Mouse (Mus musculus): ENCODE results near the gene Tbxa2r. TPM values are rescaled to one million over a fixed set of nuclear protein-coding genes. Genes with fewer than 3 reads are reported as not detected.

Tbxa2r gene
- 15.1 TPM for polyA plus RNA-seq (2017; shearing (Covaris generic))

GRCm38 (mm10) chr10:81328386-81328785, at the start of gene Tbxa2r:
Gene Tbxa2r (plus strand): TSS chr10:81328731.

GRCm38 (mm10) chr10:81291511-81292104, 36.9 kb upstream of the Tbxa2r start, which contains the start of gene Tjp3:
Gene Tjp3 (minus strand): TSS chr10:81291581.

DNA sequence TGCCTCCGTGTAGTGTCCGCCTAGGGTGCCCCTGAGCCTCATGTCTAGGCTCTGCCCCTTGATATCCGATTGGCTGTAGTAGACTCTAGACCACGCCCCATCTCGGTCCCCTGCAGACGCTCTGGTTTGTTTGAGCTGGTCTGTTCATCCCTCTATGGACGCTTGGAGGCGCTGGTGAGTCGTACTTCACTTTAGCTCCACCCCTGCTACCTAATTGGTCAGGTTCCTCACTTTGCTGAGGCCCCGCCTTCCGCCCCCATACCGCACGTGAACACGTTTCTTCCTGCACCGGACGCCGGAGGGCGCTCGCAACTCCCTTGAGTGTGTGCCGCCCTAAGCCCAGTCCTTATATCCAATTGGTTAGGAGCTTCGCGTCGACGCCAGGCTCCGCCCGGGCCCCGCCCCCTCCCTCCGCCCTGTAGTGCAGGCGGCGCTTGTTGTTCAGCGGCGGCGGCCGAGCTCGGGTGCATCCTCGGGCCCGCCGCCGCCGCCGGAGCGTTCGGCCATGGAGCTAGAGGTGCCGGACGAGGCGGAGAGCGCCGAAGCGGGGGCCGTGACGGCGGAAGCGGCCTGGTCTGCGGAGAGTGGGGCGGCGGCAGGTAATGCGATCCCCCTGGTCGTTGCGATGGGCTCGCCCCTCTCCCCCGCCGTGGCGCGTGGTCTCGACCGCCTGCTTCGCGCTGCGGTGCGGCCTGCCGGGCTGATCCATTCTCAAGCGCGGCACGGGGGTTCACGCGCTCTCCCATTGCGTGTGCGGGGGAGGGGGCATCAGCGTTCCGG, 35.8 kb upstream of the Tbxa2r start, which contains the start of gene Pip5k1c:
Pip5k1c (plus strand) TSS at position 410 of the 780 bp plus-strand sequence.

DNA sequence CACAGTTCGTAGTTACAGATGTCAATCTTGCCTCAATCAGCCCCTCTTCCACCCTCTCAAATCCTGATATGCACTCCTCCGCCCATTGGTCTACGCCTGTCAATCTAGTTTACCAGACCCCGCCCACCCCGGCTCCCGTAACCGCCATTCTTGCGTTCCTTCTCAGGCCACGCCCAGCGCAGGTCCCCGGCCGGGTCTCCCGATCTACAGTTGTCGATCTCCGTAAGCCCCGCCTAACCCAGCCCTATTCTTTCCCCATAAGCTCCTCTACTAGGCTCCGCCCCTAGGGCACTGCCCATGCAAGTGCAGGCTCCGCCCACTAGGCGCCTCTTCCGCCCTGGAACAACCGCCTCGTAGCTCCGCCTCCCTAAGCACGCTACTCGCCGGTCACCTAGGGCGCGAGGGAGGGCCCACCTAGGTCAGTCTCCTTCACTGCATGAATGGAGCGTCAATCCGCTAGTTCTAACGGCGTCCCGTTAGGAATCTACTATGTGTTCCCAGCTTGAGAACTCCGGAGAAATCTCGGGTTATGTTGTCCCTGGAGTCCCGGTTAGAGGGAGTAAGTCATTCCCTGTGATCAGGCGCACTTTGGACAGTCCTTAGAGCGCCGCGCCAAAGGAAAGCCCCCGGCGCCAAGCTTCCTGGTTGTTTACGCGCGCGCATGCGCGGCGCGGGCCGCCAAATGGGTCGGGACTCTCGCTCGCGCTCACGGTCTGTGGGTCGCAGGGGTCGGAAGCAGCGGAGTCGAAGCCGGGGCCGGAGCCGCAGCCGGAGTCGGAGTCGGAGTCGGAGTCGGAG, 7.8 kb upstream of the Tbxa2r start, which contains the start of gene Cactin:
Cactin (plus strand) TSS at position 554 of the 798 bp plus-strand sequence.

DNA sequence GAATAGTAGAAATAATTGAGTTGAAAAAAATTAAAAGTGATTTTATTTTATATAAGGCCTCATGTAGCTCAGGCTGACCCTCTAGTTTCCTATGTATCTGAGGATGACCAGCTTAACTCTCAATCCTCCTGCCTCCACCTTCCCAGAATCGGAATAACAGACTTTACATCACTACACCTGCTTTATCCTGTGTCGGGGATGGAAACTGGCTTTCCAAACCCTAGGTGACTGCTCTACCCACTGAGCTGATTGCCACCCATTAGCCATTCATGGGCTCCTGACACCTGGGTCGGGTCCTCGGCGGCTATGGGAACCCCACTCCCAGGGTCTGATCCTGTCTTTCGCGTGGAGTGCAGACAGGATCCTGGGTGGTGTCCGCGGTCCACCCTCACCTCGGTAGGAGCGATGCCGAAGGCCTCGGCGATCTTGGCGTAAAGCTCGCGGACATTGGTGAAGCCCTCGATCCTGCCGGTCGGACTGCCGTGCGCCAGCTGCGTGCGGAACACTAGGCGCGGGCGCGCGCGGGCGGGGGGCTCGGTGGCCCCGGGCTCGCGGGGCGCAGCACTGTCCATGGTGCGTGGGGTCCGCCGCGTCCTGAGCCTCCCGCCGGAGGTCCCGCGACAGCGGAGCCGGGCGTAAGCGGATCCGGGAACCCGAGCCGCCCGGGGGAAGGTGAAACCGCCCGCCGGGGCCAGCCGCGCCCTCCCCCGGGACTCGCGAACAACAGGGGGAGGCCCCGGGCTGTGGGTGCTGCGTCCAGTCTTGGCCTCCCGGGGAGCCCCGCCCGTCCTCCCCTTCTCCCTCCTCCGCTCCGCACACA, 14.4 kb downstream of the Tbxa2r start, which contains the start of gene Gipc3:
Gipc3 (minus strand) TSS at position 581 of the 820 bp plus-strand sequence.

DNA sequence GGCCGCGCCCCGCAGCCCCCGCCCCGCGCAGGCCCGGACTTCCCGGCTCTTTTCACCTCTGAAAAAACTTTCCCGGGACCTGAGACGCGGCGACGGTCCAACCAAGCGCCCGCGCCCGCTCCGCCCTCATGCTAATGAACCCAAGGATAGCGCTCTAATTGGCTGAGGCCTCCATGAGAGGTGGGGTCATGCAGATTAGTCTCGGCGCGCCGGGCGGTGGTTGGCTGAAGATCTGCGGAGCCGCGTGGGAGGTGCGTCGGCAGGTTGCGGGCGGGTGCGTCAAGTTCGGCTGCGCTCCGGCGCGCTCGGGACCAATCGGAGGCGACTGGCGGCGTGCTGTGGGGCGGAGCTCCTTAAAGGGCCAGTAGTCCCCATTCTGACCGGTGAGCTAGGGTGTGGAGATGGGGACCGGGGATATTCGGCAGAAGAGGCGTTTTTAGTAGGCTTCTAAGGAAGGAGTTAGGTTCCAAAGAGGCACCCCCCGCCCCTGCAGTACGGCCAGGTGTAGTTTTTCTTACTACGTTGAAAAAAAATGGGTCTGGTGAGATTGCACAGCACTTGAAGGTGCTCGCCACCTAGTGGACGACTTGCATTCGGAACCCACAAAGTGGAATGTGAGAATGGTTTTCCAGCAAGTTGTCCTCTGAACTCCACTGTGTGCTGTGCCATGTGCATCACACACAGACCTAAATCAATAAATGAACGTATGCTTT, 22.0 kb downstream of the Tbxa2r start, which contains the start of gene Hmg20b:
Hmg20b (minus strand) TSS at position 130 of the 713 bp plus-strand sequence.

GRCm38 (mm10) chr10:81356991-81357844, 28.7 kb downstream of the Tbxa2r start, which contains the start of gene Mfsd12:
Gene Mfsd12 (plus strand): TSS chr10:81357491.

DNA sequence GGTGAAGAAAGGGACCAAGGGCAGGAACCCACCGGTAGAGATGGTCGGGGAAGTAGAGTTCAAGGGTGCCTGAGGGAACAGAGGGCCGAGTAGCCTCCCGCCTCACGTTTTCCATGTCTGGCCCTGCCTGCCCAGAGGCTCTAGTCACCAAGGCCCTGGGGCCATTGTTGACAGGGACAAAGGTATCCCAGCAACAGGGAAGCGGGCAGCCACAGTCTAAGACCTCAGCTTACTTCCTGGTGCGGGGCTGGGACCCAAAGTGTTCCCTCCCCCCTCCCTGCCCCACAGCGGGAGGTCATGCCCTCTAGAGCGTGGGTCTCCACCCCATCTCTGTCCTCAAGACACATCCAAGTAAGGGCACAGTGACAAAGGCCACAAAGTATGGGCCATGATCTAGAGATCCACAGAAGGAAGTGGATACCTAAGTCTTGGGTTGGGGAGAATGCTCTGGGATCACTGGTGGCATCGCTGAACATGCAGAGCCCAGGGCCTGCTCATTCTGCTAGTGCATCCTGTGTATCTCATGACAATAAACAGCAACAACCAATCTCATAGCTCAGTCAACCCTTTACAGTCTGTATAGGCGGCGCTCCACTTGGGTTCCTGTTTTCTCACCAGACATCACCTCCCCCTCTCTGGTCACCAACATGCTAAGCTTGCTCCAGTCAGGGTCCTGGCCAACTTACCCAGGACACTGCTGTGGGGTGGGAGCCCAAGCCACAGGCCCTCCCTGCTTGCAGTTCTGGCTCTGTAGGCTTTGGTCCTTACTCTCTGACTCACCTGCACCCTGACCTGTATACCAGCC, 37.3 kb downstream of the Tbxa2r start, which contains the start of gene 4930404N11Rik:
4930404N11Rik (minus strand) TSS at position 145 of the 805 bp plus-strand sequence.

GRCm38 (mm10) chr10:81377793-81378552, 49.4 kb downstream of the Tbxa2r start, which contains the start of gene Fzr1:
Gene Fzr1 (minus strand): TSS chr10:81378516.

DNA sequence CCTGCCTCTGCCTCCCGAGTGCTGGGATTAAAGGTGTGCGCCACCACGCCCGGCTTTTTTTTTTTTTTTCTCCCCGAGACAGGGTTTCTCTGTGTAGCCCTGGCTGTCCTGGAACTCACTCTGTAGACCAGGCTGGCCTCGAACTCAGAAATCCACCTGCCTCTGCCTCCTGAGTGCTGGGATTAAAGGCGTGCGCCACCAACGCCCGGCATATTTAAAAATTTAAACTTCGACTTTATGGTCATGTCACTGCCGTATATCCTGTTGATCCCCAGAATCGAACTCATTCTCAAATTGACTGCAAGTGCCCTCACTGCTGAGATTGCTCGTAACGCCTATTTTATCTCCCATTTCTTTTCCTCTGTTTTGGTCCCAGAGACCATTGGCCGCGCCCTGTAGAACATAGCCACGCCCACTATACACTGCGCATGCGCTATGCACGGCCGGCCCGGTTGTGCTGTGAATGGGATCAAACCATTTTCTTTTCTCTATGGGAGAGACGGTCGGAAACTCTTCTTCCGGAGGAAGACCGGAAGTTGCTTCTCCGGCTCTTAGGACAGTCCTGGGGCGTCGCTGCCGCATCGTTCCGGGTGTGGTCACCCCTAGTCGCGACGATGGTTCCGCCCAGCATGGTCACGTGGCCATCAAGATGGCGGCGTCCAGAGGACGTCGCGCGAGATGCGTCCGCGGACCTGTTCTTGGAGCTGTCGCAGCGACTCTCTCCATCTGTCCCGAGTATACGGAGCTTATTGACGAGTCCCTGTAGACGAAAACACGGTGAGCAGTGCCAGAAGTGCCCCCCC, 55.5 kb downstream of the Tbxa2r start, which contains the start of the genes Dohh and Gm48551:
Dohh (plus strand) TSS at position 627 of the 803 bp plus-strand sequence.
Gm48551 (plus strand) TSS at position 665 of the 803 bp plus-strand sequence.

Other genes starting within 250 kb of the Tbxa2r start
- gene Creb3l3, start 229.9 kb upstream of the Tbxa2r start, polyA plus RNA-seq (2017; shearing (Covaris generic)), result not detected
- gene Map2k2, start 222.8 kb upstream of the Tbxa2r start, polyA plus RNA-seq (2017; shearing (Covaris generic)), result 139 TPM
- gene Zbtb7a, start 193.5 kb upstream of the Tbxa2r start, polyA plus RNA-seq (2017; shearing (Covaris generic)), result 79.6 TPM
- 35.9 TPM for gene Pias4, start 160.8 kb upstream of the Tbxa2r start, polyA plus RNA-seq (2017; shearing (Covaris generic))
- 829 TPM for gene Eef2, start 152.1 kb upstream of the Tbxa2r start, polyA plus RNA-seq (2017; shearing (Covaris generic))
- gene Dapk3, start 145.7 kb upstream of the Tbxa2r start, polyA plus RNA-seq (2017; shearing (Covaris generic)), result 82.9 TPM
- 0.32 TPM for gene 4930442H23Rik, start 144.9 kb upstream of the Tbxa2r start, polyA plus RNA-seq (2017; shearing (Covaris generic))
- 0.76 TPM for gene Nmrk2, start 126.7 kb upstream of the Tbxa2r start, polyA plus RNA-seq (2017; shearing (Covaris generic))
- 3.1 TPM for gene Atcay, start 97.9 kb upstream of the Tbxa2r start, polyA plus RNA-seq (2017; shearing (Covaris generic))
- 4.9 TPM for gene Zfr2, start 95.6 kb upstream of the Tbxa2r start, polyA plus RNA-seq (2017; shearing (Covaris generic))
- 20.1 TPM for gene Matk, start 75.8 kb upstream of the Tbxa2r start, polyA plus RNA-seq (2017; shearing (Covaris generic))
- gene Mrpl54, start 61.8 kb upstream of the Tbxa2r start, polyA plus RNA-seq (2017; shearing (Covaris generic)), result 136 TPM
- gene Apba3, start 61.8 kb upstream of the Tbxa2r start, polyA plus RNA-seq (2017; shearing (Covaris generic)), result 37.0 TPM
- 11.5 TPM for gene Tjp3, start 37.1 kb upstream of the Tbxa2r start, polyA plus RNA-seq (2017; shearing (Covaris generic))
- gene Pip5k1c, start 35.8 kb upstream of the Tbxa2r start, polyA plus RNA-seq (2017; shearing (Covaris generic)), result 88.8 TPM
- 42.7 TPM for gene Cactin, start 7.6 kb upstream of the Tbxa2r start, polyA plus RNA-seq (2017; shearing (Covaris generic))
- gene Gipc3, start 14.5 kb downstream of the Tbxa2r start, polyA plus RNA-seq (2017; shearing (Covaris generic)), result not detected
- 28.3 TPM for gene Hmg20b, start 21.7 kb downstream of the Tbxa2r start, polyA plus RNA-seq (2017; shearing (Covaris generic))
- 1.8 TPM for gene Mfsd12, start 28.8 kb downstream of the Tbxa2r start, polyA plus RNA-seq (2017; shearing (Covaris generic))
- 0.84 TPM for gene 4930404N11Rik, start 37.1 kb downstream of the Tbxa2r start, polyA plus RNA-seq (2017; shearing (Covaris generic))
- 49.3 TPM for gene Fzr1, start 49.8 kb downstream of the Tbxa2r start, polyA plus RNA-seq (2017; shearing (Covaris generic))
- gene Dohh, start 55.7 kb downstream of the Tbxa2r start, polyA plus RNA-seq (2017; shearing (Covaris generic)), result 49.7 TPM
- gene Gm48551, start 55.7 kb downstream of the Tbxa2r start, polyA plus RNA-seq (2017; shearing (Covaris generic)), result 5.1 TPM
- gene Gm48552, start 60.3 kb downstream of the Tbxa2r start, polyA plus RNA-seq (2017; shearing (Covaris generic)), result not detected
- 1.4 TPM for gene Smim24, start 64.3 kb downstream of the Tbxa2r start, polyA plus RNA-seq (2017; shearing (Covaris generic))
- gene Nfic, start 126.9 kb downstream of the Tbxa2r start, polyA plus RNA-seq (2017; shearing (Covaris generic)), result 13.3 TPM
- not detected for gene Celf5, start 154.0 kb downstream of the Tbxa2r start, polyA plus RNA-seq (2017; shearing (Covaris generic))
- gene Ncln, start 167.7 kb downstream of the Tbxa2r start, polyA plus RNA-seq (2017; shearing (Covaris generic)), result 110 TPM
- 65.6 TPM for gene S1pr4, start 171.4 kb downstream of the Tbxa2r start, polyA plus RNA-seq (2017; shearing (Covaris generic))
- 122 TPM for gene Gna15, start 195.5 kb downstream of the Tbxa2r start, polyA plus RNA-seq (2017; shearing (Covaris generic))
- 11.6 TPM for gene Gna11, start 216.5 kb downstream of the Tbxa2r start, polyA plus RNA-seq (2017; shearing (Covaris generic))
- gene Aes, start 230.8 kb downstream of the Tbxa2r start, polyA plus RNA-seq (2017; shearing (Covaris generic)), result 883 TPM
- gene Tle2, start 245.8 kb downstream of the Tbxa2r start, polyA plus RNA-seq (2017; shearing (Covaris generic)), result 1.2 TPM

Measured in effector memory CD4-positive, alpha-beta T cell, adult 7 months (primary cell).